Mouse (Mus musculus) cerebellum, adult 11 months (tissue): ENCODE measurements at regions not wholly inside any gene's neighbourhood (a gene's known extent, or its start where the extent isn't known, plus 50 kb on each side); places are given as distances from the start of the nearest gene placed in this dataset.

Experiments used
- DNase-seq: peaks from one replicate; pipeline ENCODE4 v3.0.0; 2022

- DNase-seq, result no peak
These were observed 54.0 kb upstream of the Thsd7b start for GRCm38 (mm10) chr1:129219098-129219497.

GRCm38 (mm10) chr1:129208806-129209205 is 64.3 kb upstream of the Thsd7b start:
- no peak for DNase-seq

- no peak for DNase-seq
These were observed 64.7 kb upstream of the Thsd7b start for GRCm38 (mm10) chr1:129208406-129208805.

DNA sequence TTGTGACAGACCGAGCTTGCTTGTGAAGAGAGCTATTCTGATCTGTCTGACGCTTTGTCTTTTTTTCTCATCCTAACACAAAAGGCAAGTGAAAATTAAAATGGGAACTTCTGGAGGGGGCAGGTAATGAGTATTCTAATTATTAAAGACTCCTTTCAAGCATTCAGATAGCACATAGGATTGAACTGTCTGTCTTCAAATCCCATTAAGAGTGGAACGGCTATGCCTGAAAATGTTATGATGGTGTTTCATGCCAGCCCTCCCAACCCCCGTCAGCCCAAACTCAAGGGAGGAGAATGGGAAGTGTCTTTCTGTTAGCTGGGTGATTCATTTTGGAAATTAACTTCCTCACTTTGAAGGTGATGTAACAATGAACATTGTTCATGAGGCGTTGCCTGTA is 65.4 kb upstream of the Thsd7b start:
- no peak for DNase-seq

GRCm38 (mm10) chr1:129180174-129180759 is 92.8 kb upstream of the Thsd7b start:
- no peak for DNase-seq

DNA sequence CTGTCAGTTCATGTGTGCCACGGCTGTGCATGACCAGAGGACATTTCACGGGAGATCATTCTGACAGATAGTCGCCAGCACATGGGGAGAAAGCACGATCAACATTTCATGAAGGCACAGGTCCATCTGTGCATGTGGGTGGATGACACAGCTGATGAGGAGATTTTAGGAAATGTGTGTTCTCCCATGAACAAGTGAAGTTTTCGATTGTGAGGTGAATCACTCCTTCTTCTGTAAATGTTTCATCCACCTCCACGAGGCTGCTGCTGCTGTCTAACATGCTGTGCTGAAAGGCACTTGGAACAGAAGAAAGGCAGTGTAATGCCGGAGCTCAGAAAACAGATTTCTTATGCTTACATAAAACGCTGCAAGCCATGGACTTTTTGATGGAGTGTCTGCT is 103.2 kb upstream of the Thsd7b start:
- DNase-seq, result no peak

- DNase-seq, result no peak
These were observed 122.5 kb upstream of the Thsd7b start for GRCm38 (mm10) chr1:129150643-129151042.

- DNase-seq, result no peak
These were observed 124.2 kb upstream of the Thsd7b start for GRCm38 (mm10) chr1:129148733-129149388.

GRCm38 (mm10) chr1:129146395-129147094 is 126.6 kb upstream of the Thsd7b start:
- DNase-seq, result no peak

DNA sequence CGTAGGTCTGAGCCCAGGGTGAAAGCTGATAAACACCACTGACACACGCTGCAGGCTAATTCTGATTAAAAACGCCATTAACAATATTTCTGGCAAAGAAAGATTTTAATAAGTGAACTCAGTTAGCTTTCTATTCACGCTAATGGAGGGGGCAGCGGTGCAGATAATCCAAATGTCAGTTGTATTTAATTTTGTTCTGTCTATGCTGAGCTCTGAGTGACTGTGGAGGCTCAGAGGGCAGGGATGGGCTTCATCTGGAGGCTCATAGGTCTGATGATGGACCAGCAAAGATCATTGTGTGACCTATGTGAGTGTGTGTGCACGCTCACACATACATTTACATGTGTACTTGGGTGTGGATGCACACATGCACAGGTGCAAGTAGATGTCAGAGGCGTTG is 134.3 kb upstream of the Thsd7b start:
- DNase-seq, result no peak

- DNase-seq, result no peak
These were observed 166.0 kb upstream of the Thsd7b start for GRCm38 (mm10) chr1:129106961-129107557.

GRCm38 (mm10) chr1:129100997-129101396 is 172.1 kb upstream of the Thsd7b start:
- DNase-seq, result no peak

DNA sequence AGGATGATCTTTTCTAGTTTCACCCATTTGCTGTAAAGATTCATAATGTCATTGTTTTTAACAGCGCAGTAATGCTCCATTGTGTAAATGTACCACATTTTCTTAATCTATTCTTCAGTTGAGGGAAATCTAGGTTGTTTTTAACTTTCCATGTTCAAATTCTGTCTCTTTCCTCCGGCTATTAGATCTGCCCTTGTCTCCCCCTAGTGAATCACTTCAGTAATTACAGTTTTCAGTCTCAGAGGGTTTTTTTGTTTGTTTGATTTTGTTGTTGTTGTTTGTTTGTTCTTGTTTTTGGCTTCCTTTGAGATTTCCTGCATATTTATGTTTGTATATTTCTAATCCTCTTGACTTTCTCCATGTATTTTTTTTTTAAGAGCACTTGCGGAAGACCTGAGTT is 194.8 kb upstream of the Thsd7b start:
- DNase-seq, result no peak

DNA sequence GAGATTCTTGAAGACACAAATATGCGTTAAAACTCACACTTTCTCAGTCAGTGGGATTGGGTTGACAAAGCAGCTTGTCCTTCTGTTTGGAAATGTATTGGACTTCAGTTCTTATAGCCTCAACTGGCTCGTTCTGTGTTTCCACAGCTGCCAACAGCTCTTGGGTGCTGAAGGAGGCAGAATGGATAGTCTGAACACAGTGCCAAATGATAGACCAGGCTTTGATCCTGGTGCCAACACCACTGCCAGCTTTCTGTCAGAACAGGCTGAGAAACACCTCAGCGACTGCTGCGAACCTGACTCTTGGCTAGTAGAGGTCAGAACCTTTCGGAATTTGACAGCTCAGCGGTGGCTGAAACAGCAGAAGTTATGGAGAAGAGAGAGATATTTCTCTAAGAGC is 215.9 kb upstream of the Thsd7b start:
- DNase-seq, result no peak

DNA sequence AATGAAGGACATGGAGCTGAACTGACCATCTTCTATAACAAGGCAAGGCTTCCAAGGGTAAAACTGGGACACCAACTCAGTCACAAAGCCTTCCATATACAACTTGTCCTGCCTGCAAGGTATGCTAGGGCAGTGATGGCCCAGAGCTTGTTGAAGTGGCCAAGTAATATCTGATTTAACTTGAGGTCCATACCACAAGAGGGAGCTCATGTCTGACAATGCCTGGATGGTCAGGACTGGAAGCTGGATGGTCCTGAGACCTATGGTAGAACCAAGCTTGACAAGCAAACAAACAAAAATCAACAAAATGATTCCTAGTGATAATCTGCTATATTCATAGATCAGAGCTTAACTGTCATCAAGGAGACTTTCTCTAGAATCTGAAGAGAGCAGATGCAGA is 217.8 kb upstream of the Thsd7b start:
- DNase-seq, result no peak

- DNase-seq, result no peak
These were observed 239.4 kb upstream of the Thsd7b start for GRCm38 (mm10) chr1:129033707-129034106.

DNA sequence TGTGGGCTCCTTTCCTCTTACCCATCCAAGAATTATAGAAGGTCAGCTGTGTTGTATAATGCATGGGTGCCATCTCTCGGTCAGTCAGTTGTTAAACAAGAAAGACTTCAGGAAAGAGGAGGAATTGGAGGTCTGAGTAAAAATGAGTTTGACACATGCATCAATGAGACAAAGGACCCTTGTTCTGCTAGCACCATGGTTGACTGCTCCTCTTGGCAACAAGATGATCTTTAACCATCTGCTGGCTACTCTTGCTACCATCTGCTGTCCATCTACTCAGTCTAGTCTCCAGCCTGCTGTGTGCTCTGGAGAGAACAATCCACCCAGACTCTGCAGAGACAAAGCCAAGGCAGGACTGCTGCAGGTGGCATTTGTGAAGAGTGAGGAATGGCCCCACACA is 267.2 kb upstream of the Thsd7b start:
- DNase-seq, result no peak

DNA sequence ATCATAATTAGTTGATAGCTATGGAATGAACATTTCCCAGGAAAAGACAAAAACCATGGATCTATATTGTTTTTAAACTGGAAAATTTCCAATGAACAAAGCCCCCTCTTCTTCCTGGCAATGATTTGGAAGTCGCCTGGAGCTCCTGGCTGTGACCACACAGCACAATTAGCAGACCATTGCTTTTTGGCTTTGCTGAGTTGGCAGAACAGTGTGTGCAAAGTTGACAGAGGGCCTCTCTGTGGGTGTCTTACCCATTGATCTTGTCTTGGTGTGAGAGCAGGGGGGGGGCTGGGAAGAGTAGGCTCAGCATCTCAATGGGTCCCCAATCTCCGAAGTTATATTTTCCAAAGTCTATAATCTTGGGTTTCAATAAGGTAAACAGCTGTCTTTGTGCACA is 270.8 kb upstream of the Thsd7b start:
- DNase-seq, result no peak

- DNase-seq, result no peak
These were observed 271.3 kb upstream of the Thsd7b start for GRCm38 (mm10) chr1:129001766-129002165.

- DNase-seq, result no peak
These were observed 273.2 kb upstream of the Thsd7b start for GRCm38 (mm10) chr1:128999741-129000517.

DNA sequence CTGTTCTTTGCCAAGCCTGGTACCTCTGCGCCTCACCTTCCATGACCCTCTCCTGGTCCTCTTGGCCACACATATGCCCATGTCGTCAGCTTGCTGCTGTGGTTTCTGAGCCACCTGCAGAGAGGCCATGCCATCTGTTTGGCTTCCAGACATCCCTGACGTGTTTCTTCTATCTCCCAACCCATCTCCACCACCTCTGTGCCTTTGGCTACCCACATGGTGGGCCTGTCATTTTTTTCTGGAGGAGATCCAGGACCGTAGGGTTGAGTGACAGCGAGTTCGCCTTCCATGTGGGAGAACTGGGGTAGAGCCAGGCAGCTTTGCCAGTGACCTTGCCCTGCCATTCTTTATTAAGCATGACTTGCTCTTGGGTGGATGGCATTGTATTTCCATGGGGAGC is 278.4 kb upstream of the Thsd7b start:
- no peak for DNase-seq

DNA sequence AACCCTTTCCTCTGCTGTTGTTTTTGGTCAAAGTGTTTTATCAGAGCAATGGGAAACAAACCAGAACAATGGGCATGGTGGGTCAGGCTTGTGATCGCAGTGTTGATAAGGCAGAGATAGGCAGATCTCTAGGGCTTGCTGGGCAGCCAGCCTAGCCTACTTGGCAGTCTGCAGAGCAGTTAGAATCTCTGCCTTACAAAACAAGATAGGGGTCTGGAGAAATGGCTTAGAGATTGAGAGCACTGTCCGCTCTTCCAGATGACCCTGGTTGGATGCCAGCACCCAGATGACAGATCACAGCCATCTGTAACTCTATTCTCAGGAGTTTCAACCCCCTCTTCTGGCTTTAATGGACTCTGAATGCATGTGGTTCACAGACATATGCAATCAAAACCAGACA is 289.7 kb upstream of the Thsd7b start:
- DNase-seq, result no peak

- DNase-seq, result no peak
These were observed 297.5 kb upstream of the Thsd7b start for GRCm38 (mm10) chr1:128975586-128975985.
